1 mouse cellular context compared by ENCODE assay signal in the genomic region with DNA sequence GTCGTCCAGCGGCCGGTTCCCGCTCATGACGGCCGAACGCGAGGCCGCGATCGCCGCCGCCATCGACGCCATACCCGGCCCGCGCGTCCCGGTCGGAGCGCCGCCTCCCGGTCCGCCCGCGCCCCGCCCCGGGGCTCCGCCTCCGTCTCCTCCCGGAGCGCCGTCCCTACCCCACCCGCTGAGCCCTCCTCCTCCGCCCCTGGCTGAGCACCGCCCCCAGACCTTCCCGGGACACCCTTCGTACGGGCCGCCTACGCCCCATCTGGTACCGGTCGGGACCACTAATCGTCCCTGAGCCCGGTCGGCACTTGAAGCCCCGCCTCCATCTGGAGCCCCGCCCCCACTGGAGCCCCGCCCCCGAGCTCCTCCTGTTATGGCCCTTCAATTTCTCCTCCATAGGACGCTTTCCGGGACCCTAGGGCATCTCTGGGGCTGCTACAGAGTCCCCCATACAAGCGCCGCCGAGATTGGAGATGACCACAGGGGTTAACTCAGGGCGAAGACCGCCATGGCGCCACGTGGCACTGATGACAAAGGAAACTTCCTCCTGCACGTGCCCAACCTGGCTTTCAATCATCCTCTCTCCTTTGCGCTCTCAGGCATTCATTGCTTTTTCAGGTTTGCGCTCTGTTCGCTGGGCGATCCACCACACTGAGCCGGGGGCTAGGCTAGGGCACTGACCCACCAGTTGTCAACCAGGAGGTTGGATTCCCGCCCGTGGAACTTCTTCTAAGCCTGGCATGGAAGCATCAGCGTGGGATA.
TF ChIP-seq lines count a peak whose summit lies in the region.

TSS of gene 2310022B05Rik (minus strand) at position 258 of the 762 bp plus-strand sequence.

TF ChIP-seq in MEL, 35 proteins besides CTCF, POLR2A, EP300 and RAD21 (continued from another document):
- peak; percentile 76 for TF ChIP-seq MYC (IDR thresholded peaks at IDR 0.05; ENCODE audit: low read depth, low read length)
- peak; percentile 88 for TF ChIP-seq MAX (IDR thresholded peaks at IDR 0.05; ENCODE audit: low read length)
- TF ChIP-seq GATA1 (IDR thresholded peaks at IDR 0.05; ENCODE audit: low read depth, low read length), result no peak
- no peak for TF ChIP-seq MAZ (IDR thresholded peaks at IDR 0.05; ENCODE audit: low read depth, low read length)
- TF ChIP-seq USF1 (IDR thresholded peaks at IDR 0.05; ENCODE audit: low read depth, low read length), result peak; percentile 55; the same call in 1 of the 2 replicates
- no peak for TF ChIP-seq TAL1 (IDR thresholded peaks at IDR 0.05; ENCODE audit: low read length)
- TF ChIP-seq USF2 (IDR thresholded peaks at IDR 0.05; ENCODE audit: borderline replicate concordance in 1 of 2, insufficient read depth in 1 of 2, low read depth in 1 of 2, low read length in 2 of 2), result no peak
- TF ChIP-seq GABPA (IDR thresholded peaks at IDR 0.05; ENCODE audit: low read depth, low read length), result no peak
- TF ChIP-seq MAFK (IDR thresholded peaks at IDR 0.05; ENCODE audit: borderline replicate concordance, low read depth, low read length), result no peak
- no peak for TF ChIP-seq POLR2AphosphoS5 (IDR thresholded peaks at IDR 0.05; ENCODE audit: borderline replicate concordance, low read depth, low read length)
- no peak for TF ChIP-seq E2F4 (IDR thresholded peaks at IDR 0.05; ENCODE audit: borderline replicate concordance, low read depth, low read length)
- TF ChIP-seq ZC3H11A (IDR thresholded peaks at IDR 0.05; ENCODE audit: low read depth, low read length), result no peak
- TF ChIP-seq MXI1 (IDR thresholded peaks at IDR 0.05; ENCODE audit: low read depth, low read length), result peak; percentile 83
- TF ChIP-seq BHLHE40 (IDR thresholded peaks at IDR 0.05; ENCODE audit: borderline replicate concordance, low read depth, low read length), result peak; percentile 92
TF ChIP-seq in MEL: peak in this region for 7.
